Mouse (Mus musculus): ENCODE measurements around the gene Stxbp1. TPM values are rescaled to one million over a fixed set of nuclear protein-coding genes. Genes with fewer than 3 reads are reported as not detected.
A peak's percentile ranks its signal among the peaks of the same experiment; 100 is the strongest.

The Stxbp1 gene
- polyA plus RNA-seq, 1 experiment from 2014 or later, result 28.7 TPM

DNA sequence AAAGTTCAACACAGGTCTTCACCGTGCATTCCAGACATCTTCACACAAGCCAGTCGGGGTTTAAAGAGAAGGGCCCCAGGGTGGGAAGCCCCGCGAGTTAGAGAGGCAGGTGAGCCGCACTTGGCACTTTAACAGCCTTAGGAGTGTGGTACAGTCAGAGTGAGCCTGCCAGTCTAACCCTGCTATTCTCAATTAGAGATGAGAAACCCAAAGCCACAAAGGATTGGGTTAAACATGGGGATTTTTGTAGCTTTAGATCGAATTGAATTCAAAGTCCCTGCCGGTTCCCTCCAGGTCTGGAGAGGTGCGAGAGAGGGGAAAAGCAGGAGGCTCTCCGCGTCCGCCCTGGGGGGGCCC lies 106.2 kb downstream of the Stxbp1 start, which contains the start of gene 6330409D20Rik:
TSS of gene 6330409D20Rik (minus strand) at position 101 of the 357 bp plus-strand sequence.
- 17% methylated on average over 11 of the region's 11 CpGs for WGBS
- no peak for ATAC-seq (ENCODE audit: insufficient number of reproducible peaks, insufficient read depth, low FRiP score, low read depth)
- peaks cover 38% of the 10 kb centered on the region for H3K27me3 ChIP-seq (ENCODE audit: control insufficient read depth, insufficient read depth, low read length)

GRCm38 (mm10) chr2:32739311-32739710 lies 107.7 kb downstream of the Stxbp1 start:
- H3K4me1 ChIP-seq (ENCODE audit: control insufficient read depth in 2 of 2, insufficient read depth in 2 of 2, low read length in 2 of 2), result peaks cover 9 to 10% of the 10 kb centered on the region in 2 experiments
- H3K9me3 ChIP-seq (ENCODE audit: control insufficient read depth, low read length), result no peaks in the 10 kb centered on the region
- H3K4me2 ChIP-seq (ENCODE audit: low read length), result no peak overlapping the region
- H3K27me3 ChIP-seq (ENCODE audit: control insufficient read depth, insufficient read depth, low read length), result peaks cover 38% of the 10 kb centered on the region
- no peak for ATAC-seq (ENCODE audit: insufficient number of reproducible peaks, insufficient read depth, low FRiP score, low read depth)
- no peak overlapping the region for H3K9ac ChIP-seq (ENCODE audit: low read length)
- peaks cover 11% of the 10 kb centered on the region; the same call in 1 of the 2 replicates for H3K36me3 ChIP-seq (ENCODE audit: control insufficient read depth, insufficient read depth, low read length)
- H3K27ac ChIP-seq (replicated peaks in 1 of 2; ENCODE audit: control insufficient read depth in 1 of 2, insufficient read depth in 1 of 2, low read depth in 2 of 2, low read length in 2 of 2), result no peak overlapping the region
- WGBS, result 65% methylated on average over 4 of the region's 4 CpGs
- H3K4me3 ChIP-seq (ENCODE audit: control insufficient read depth in 1 of 2, insufficient read depth in 1 of 2, low read depth in 1 of 2, low read length in 2 of 2), result no peak overlapping the region

More for the DNA sequence above, 106.2 kb downstream of the Stxbp1 start, which contains the start of gene 6330409D20Rik:
- Histone ChIP-seq H3K4me1 (ENCODE audit: control insufficient read depth in 2 of 2, insufficient read depth in 2 of 2, low read length in 2 of 2) (peaks cover 6 to 10% of the 10 kb centered on the region in 2 experiments), H3K4me3 (ENCODE audit: control insufficient read depth in 1 of 2, insufficient read depth in 1 of 2, low read depth in 1 of 2, low read length in 2 of 2) (peak within 1 kb of the TSS; percentile 43 to 47), H3K9ac (ENCODE audit: low read length) (peak within 1 kb of the TSS; percentile 69), H3K9me3 (ENCODE audit: control insufficient read depth, low read length) (no peaks in the 10 kb centered on the region), H3K27ac (replicated peaks in 1 of 2; ENCODE audit: control insufficient read depth in 1 of 2, insufficient read depth in 1 of 2, low read depth in 2 of 2, low read length in 2 of 2) (no peak within 1 kb of the TSS), H3K4me2 (ENCODE audit: low read length) (peak within 1 kb of the TSS; percentile 76), H3K36me3 (ENCODE audit: control insufficient read depth, insufficient read depth, low read length) (peaks cover 24% of the 10 kb centered on the region)

Other genes starting within 250 kb of the Stxbp1 start
- gene St6galnac6, start 247.5 kb downstream of the Stxbp1 start, polyA plus RNA-seq (2014; fragmentation: Nextera tagmentation; extraction: Ambion mirVana), result 11.0 and 12.2 TPM in 2 replicates
- gene Ak1, start 225.5 kb downstream of the Stxbp1 start, polyA plus RNA-seq (2014; fragmentation: Nextera tagmentation; extraction: Ambion mirVana), result 336 and 355 TPM in 2 replicates
- 146 and 148 TPM in 2 replicates for gene Eng, start 200.7 kb downstream of the Stxbp1 start, polyA plus RNA-seq (2014; fragmentation: Nextera tagmentation; extraction: Ambion mirVana)
- 12.1 and 12.2 TPM in 2 replicates for gene Fpgs, start 143.1 kb downstream of the Stxbp1 start, polyA plus RNA-seq (2014; fragmentation: Nextera tagmentation; extraction: Ambion mirVana)
- 44.5 and 45.3 TPM in 2 replicates for gene Cdk9, start 134.2 kb downstream of the Stxbp1 start, polyA plus RNA-seq (2014; fragmentation: Nextera tagmentation; extraction: Ambion mirVana)
- gene Sh2d3c, start 126.2 kb downstream of the Stxbp1 start, polyA plus RNA-seq (2014; fragmentation: Nextera tagmentation; extraction: Ambion mirVana), result 23.7 and 27.7 TPM in 2 replicates
- 0.68 TPM in 1 of 2 replicates, not detected in the other for gene 6330409D20Rik, start 106.2 kb downstream of the Stxbp1 start, polyA plus RNA-seq (2014; fragmentation: Nextera tagmentation; extraction: Ambion mirVana)
- 38.0 and 42.7 TPM in 2 replicates for gene Tor2a, start 90.0 kb downstream of the Stxbp1 start, polyA plus RNA-seq (2014; fragmentation: Nextera tagmentation; extraction: Ambion mirVana)
- gene Ttc16, start 71.6 kb downstream of the Stxbp1 start, polyA plus RNA-seq (2014; fragmentation: Nextera tagmentation; extraction: Ambion mirVana), result 0.22 TPM in 1 of 2 replicates, not detected in the other
- gene Ptrh1, start 71.5 kb downstream of the Stxbp1 start, polyA plus RNA-seq (2014; fragmentation: Nextera tagmentation; extraction: Ambion mirVana), result 2.6 and 3.6 TPM in 2 replicates
- 0.35 and 0.36 TPM in 2 replicates for gene Cfap157, start 62.8 kb downstream of the Stxbp1 start, polyA plus RNA-seq (2014; fragmentation: Nextera tagmentation; extraction: Ambion mirVana)
- gene Fam129b, start 28.9 kb upstream of the Stxbp1 start, polyA plus RNA-seq (2014; fragmentation: Nextera tagmentation; extraction: Ambion mirVana), result 18.1 and 25.1 TPM in 2 replicates
- gene Rpl12, start 114.3 kb upstream of the Stxbp1 start, polyA plus RNA-seq (2014; fragmentation: Nextera tagmentation; extraction: Ambion mirVana), result 112 and 129 TPM in 2 replicates
- 6.3 and 7.4 TPM in 2 replicates for gene Lrsam1, start 114.4 kb upstream of the Stxbp1 start, polyA plus RNA-seq (2014; fragmentation: Nextera tagmentation; extraction: Ambion mirVana)
- gene Slc2a8, start 134.8 kb upstream of the Stxbp1 start, polyA plus RNA-seq (2014; fragmentation: Nextera tagmentation; extraction: Ambion mirVana), result 16.9 and 17.1 TPM in 2 replicates

Data from heart, embryonic 14.5 days (tissue).